Mouse (Mus musculus) heart, adult 2 months (tissue): ENCODE data around the gene Wrap53. TPM values are rescaled to one million over a fixed set of nuclear protein-coding genes. Genes with fewer than 3 reads are reported as not detected.

ENCODE experiments used
- DNase-seq, 2 experiments: peaks; one replicate each; pipeline ENCODE4 v3.0.0; 2021
- H3K27ac ChIP-seq: fragments of 200-600 bp; 2 replicates; pipeline ENCODE4 v1.8.1; 2022
- H3K27me3 ChIP-seq: fragments of 200-500 bp; 2 replicates; pipeline ENCODE4 v1.6.1; 2012; ENCODE audit warnings: mild to moderate bottlenecking, low read length, inconsistent platforms, mixed read lengths; ENCODE audit not compliant: control insufficient read depth, insufficient read depth
- H3K36me3 ChIP-seq: fragments of 200-500 bp; 2 replicates; pipeline ENCODE4 v1.6.1; 2012; ENCODE audit warnings: low read length, inconsistent platforms; ENCODE audit not compliant: control insufficient read depth, insufficient read depth
- H3K4me1 ChIP-seq: fragments of 200-500 bp; 2 replicates; pipeline ENCODE4 v1.6.1; 2011; ENCODE audit warnings: low read length; ENCODE audit not compliant: control insufficient read depth, insufficient read depth
- H3K4me3 ChIP-seq: fragments of 200-600 bp; 2 replicates; pipeline ENCODE4 v1.8.1; 2022
- H3K79me2 ChIP-seq: fragments of 200-500 bp; replicated peaks from 2 replicates; pipeline ENCODE4 v1.6.1; 2012; ENCODE audit warnings: mild to moderate bottlenecking, inconsistent platforms, low read length, moderate library complexity, mixed read lengths; ENCODE audit not compliant: control insufficient read depth, insufficient read depth
- H3K9ac ChIP-seq: fragments of 200-500 bp; 2 replicates; pipeline ENCODE4 v1.6.1; 2012; ENCODE audit warnings: low read depth, mild to moderate bottlenecking, control low read depth, inconsistent platforms, low read length, mixed read lengths
- CTCF ChIP-seq: fragments of 200-600 bp; IDR thresholded peaks from 2 replicates; pipeline ENCODE4 v1.8.1; 2022; ENCODE audit warnings: antibody characterized with exemption, mild to moderate bottlenecking, moderate library complexity
- EP300 ChIP-seq: fragments of 200-500 bp; IDR thresholded peaks from 2 replicates; pipeline ENCODE4 v1.6.1; 2011; ENCODE audit warnings: low read depth, low read length, control low read depth; ENCODE audit not compliant: insufficient read depth
- POLR2A ChIP-seq: fragments of 200-500 bp; IDR thresholded peaks from 2 replicates; pipeline ENCODE4 v1.6.1; 2011; ENCODE audit warnings: mild to moderate bottlenecking, low read depth, low read length, control low read depth; ENCODE audit not compliant: insufficient read depth
- WGBS: fragments of 180-500 bp; shearing (Covaris S2); methylation state at CpG from one replicate; pipeline ENCODE4 v1.1.7; 2018; 5-methylcytosine and 5-hydroxymethylcytosine counted together
- intact Hi-C: fragments of 180-260 bp; cut with DNase I; formaldehyde crosslinking; loops from one replicate; pipeline ENCODE4 v1.15.1; 2025
- polyA plus RNA-seq: library from polyadenylated mRNA; depleted of rRNA; stranded (reverse); fragments of >200 nt; gene quantifications from 2 replicates; pipeline ENCODE4 v1.2.3, GENCODE M21; 2012; rRNA removed
- total RNA-seq, 2 experiments: library from RNA; stranded (reverse); gene quantifications; 2 replicates each; pipeline ENCODE4 v1.2.3; 2021

Wrap53 gene
- total and polyA plus RNA-seq, 3 experiments: 5.4 to 10.1 (median 5.6) TPM

- Histone ChIP-seq H3K27ac (no peak overlapping the region), H3K27me3 (no peaks in the 10 kb centered on the region), H3K36me3 (no peaks in the 10 kb centered on the region), H3K4me3 (no peak overlapping the region), H3K4me1 (peaks cover 1% of the 10 kb centered on the region; the same call in 1 of the 2 replicates), H3K79me2 (no peaks in the 10 kb centered on the region), H3K9ac (no peak overlapping the region)
- DNase-seq: no peak
- TF ChIP-seq EP300 (no peak), CTCF (no peak)
- intact Hi-C loops: no loop called here
- 84% methylated on average over 4 of the region's 4 CpGs for WGBS
Observed at GRCm38 (mm10) chr11:69523651-69524050, 56.4 kb downstream of the Wrap53 start.

DNA sequence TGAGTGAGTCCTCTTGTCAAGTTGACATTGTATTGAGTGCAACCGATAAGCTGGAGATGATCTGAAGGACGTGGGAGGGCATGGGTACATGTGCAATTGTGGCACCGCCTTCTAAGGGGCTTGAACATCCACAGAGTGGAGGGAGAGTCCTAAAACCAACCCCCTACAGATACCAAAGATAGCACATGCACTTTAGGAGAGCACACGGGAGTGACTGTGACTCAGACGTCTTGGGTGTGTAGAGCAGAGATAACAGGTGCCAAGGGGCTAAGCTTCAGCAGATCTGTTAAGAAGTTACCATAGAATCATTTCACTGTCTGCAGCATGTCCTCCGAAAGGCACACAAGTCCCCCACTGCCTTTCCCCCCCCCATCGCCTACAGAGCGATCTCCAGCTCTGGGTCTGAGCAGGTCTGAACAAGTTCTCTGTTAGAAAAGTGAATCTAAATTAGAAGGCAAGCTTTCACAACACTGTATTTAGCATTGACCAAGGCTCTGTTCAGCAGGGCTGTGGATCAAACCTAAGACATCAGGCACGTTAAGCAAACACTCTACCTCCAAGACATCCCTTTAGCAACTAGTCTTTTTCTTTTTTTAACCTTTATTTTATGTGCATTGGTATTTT, 58.4 kb downstream of the Wrap53 start:
- Histone ChIP-seq H3K79me2 (no peaks in the 10 kb centered on the region), H3K4me3 (no peak overlapping the region), H3K36me3 (no peaks in the 10 kb centered on the region), H3K27me3 (no peaks in the 10 kb centered on the region), H3K4me1 (peaks cover 1% of the 10 kb centered on the region; the same call in 1 of the 2 replicates), H3K27ac (no peak overlapping the region), H3K9ac (no peak overlapping the region)
- intact Hi-C loops: no loop called here
- no peak for DNase-seq
- 79% methylated on average over 9 of the region's 9 CpGs for WGBS
- TF ChIP-seq POLR2A (no peak), EP300 (no peak), CTCF (no peak)

DNA sequence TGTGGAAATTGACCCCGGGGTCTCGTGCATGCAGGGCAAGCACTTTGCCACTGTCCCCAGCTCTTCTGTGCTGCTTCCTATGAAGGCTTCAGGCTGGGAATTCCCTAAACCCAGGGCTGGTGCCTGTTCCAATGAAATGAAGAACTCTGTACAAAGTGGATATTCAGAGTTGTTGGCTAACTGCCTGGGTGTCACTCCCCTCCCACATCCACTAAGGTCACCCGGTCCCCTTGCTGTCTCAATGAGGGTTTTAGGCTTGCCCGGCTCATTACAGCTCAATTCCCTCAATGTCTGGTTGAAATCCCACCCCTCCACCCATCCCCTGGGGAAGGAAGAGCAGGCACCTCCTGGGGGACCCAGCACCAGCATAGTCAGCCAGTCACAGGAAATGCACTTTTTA, 60.1 kb downstream of the Wrap53 start:
- H3K27ac ChIP-seq: no peak overlapping the region
- no peaks in the 10 kb centered on the region for H3K36me3 ChIP-seq
- no peaks in the 10 kb centered on the region for H3K79me2 ChIP-seq
- no peak for DNase-seq
- TF ChIP-seq POLR2A: no peak
- TF ChIP-seq CTCF: no peak
- TF ChIP-seq EP300: no peak
- intact Hi-C loops: no loop called here
- 38% methylated on average over 4 of the region's 4 CpGs for WGBS
- no peak overlapping the region for H3K4me3 ChIP-seq
- no peak overlapping the region for H3K9ac ChIP-seq
- H3K27me3 ChIP-seq: no peaks in the 10 kb centered on the region
- peaks cover 1% of the 10 kb centered on the region; the same call in 1 of the 2 replicates for H3K4me1 ChIP-seq

DNA sequence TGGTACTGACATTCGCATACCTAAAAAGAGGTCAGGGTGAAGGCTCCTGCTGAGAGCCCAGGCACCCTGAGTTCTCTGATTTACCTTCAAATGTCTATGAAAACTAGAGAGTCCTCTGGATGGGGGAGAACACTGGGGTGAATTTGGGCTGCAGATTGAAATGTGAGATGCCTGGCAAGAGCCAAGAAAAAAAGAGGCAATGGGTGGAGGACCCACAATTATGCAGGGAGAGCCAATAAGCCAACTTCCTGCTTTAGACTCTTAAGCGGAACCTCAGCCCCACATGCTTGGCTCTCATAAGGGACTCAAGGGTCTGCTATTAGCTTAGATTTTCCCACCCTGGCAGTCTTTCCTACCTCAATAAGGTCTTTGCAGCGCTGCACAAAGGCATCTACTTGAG, 63.4 kb downstream of the Wrap53 start:
- H3K27me3 ChIP-seq: no peaks in the 10 kb centered on the region
- H3K36me3 ChIP-seq: no peaks in the 10 kb centered on the region
- TF ChIP-seq CTCF: no peak
- TF ChIP-seq EP300: no peak
- TF ChIP-seq POLR2A: no peak
- H3K4me3 ChIP-seq: no peak overlapping the region
- WGBS: 57% methylated on average over 3 of the region's 3 CpGs
- DNase-seq: no peak
- intact Hi-C loops: no loop called here
- H3K79me2 ChIP-seq: no peaks in the 10 kb centered on the region
- no peak overlapping the region for H3K27ac ChIP-seq
- no peak overlapping the region for H3K9ac ChIP-seq
- H3K4me1 ChIP-seq: peaks cover 3% of the 10 kb centered on the region; the same call in 1 of the 2 replicates

DNA sequence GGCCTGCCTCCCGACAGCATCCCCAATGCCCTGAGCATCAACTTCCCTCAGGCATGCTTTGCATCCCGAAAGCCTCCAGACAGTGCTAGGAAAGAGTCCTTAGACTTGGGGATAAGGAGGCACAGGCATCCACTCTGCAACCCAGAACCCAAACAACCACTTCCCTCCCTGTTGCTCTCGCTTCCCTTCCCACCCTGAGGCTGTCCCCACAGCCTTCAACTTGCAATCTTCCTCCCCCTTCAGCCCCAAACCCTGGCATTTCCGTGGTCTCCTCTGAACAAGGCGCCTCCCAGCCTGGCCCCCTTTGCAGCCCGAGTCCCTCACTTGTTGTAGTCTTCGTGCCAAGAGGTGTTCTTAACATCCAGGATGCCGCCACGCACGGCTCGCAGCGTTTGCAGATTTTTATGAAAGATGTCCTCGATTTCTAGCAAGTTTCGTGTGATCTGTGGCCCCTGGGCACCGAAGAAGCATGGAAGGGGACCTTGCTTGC, 63.9 kb downstream of the Wrap53 start:
- H3K79me2 ChIP-seq: no peaks in the 10 kb centered on the region
- H3K27ac ChIP-seq: no peak overlapping the region
- no peaks in the 10 kb centered on the region for H3K36me3 ChIP-seq
- intact Hi-C loops: no loop called here
- WGBS: 51% methylated on average over 15 of the region's 15 CpGs
- H3K4me3 ChIP-seq: no peak overlapping the region
- peaks cover 3% of the 10 kb centered on the region; the same call in 1 of the 2 replicates for H3K4me1 ChIP-seq
- no peak for TF ChIP-seq CTCF
- no peak for TF ChIP-seq POLR2A
- no peak for TF ChIP-seq EP300
- H3K9ac ChIP-seq: no peak overlapping the region
- DNase-seq: no peak
- no peaks in the 10 kb centered on the region for H3K27me3 ChIP-seq

DNA sequence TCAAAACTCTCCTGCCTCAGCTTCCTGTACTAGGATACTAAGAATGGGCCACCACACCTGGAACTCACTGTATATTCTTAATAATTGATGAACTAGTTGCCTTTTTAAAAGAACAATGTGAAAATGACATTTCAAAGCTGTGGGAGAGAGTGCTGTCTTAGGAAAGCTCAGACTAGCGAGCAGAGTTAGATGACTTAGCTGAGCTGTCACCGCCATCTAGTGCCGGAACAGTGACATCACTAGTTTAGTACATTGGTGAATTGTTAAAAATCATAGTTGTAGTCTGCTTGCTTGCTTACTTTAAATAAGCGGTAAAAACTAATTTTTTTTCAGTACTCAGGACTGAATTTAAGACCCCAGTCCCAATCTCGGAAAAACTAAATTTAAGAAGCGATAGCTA, 66.2 kb downstream of the Wrap53 start:
- WGBS: 4% methylated on average over 6 of the region's 6 CpGs
- H3K27ac ChIP-seq: no peak overlapping the region

More for the DNA sequence above, 66.2 kb downstream of the Wrap53 start:
- Histone ChIP-seq H3K36me3 (no peaks in the 10 kb centered on the region), H3K79me2 (no peaks in the 10 kb centered on the region), H3K4me3 (no peak overlapping the region), H3K9ac (no peak overlapping the region), H3K27me3 (no peaks in the 10 kb centered on the region), H3K4me1 (0 out of 2 replicates have a peak, but pooled peaks cover 2% of the 10 kb centered on the region)
- intact Hi-C loops: loop anchor here (1.0 to 2.0 kb wide), 3 partner anchors 82 to 245 kb away; no protein-coding TSS in a partner anchor
- DNase-seq: peak; percentile 52 to 60
- TF ChIP-seq POLR2A: no peak
- peak; percentile 92 for TF ChIP-seq EP300
- TF ChIP-seq CTCF: peak; percentile 91

Other genes starting within 250 kb of the Wrap53 start
- under 1 TPM; 0.31 to 0.36 TPM for gene Rnf227, start 239.8 kb downstream of the Wrap53 start, total RNA-seq
- gene Rnf227, start 239.8 kb downstream of the Wrap53 start, polyA plus RNA-seq: 0.51 and 0.82 TPM in 2 replicates
- gene Chd3, start 210.8 kb downstream of the Wrap53 start, total RNA-seq: 10 to 100 TPM; 18.3 to 20.2 TPM
- gene Chd3, start 210.8 kb downstream of the Wrap53 start, polyA plus RNA-seq: 20.3 and 22.2 TPM in 2 replicates
- 100 to 1,000 TPM; 102 to 113 TPM for gene Naa38, start 184.8 kb downstream of the Wrap53 start, total RNA-seq
- gene Naa38, start 184.8 kb downstream of the Wrap53 start, polyA plus RNA-seq: 128 and 145 TPM in 2 replicates
- 10 to 100 TPM; 27.9 to 32.1 TPM for gene Cyb5d1, start 184.6 kb downstream of the Wrap53 start, total RNA-seq
- 19.9 and 29.8 TPM in 2 replicates for gene Cyb5d1, start 184.6 kb downstream of the Wrap53 start, polyA plus RNA-seq
- 10 to 100 TPM; 20.4 to 21.4 TPM for gene Tmem88, start 182.0 kb downstream of the Wrap53 start, total RNA-seq
- 61.4 and 66.4 TPM in 2 replicates for gene Tmem88, start 182.0 kb downstream of the Wrap53 start, polyA plus RNA-seq
- gene Kdm6b, start 166.6 kb downstream of the Wrap53 start, total RNA-seq: 10 to 100 TPM; 19.7 to 27.8 TPM
- 6.5 and 8.6 TPM in 2 replicates for gene Kdm6b, start 166.6 kb downstream of the Wrap53 start, polyA plus RNA-seq
- gene Dnah2, start 31.1 kb downstream of the Wrap53 start, total RNA-seq: under 1 TPM; 0.08 to 0.41 TPM
- 0.15 and 0.23 TPM in 2 replicates for gene Dnah2, start 31.1 kb downstream of the Wrap53 start, polyA plus RNA-seq
- 100 to 1,000 TPM in 1 of 2 experiments, 10 to 100 TPM in 1; 89.2 to 106 TPM for gene Efnb3, start 20.1 kb downstream of the Wrap53 start, total RNA-seq
- gene Efnb3, start 20.1 kb downstream of the Wrap53 start, polyA plus RNA-seq: 57.4 and 95.6 TPM in 2 replicates
- 10 to 100 TPM; 13.6 to 15.3 TPM for gene Trp53, start 104 bp upstream of the Wrap53 start, total RNA-seq
- gene Trp53, start 104 bp upstream of the Wrap53 start, polyA plus RNA-seq: 35.0 and 41.6 TPM in 2 replicates
- 10 to 100 TPM; 17.0 to 20.3 TPM for gene Atp1b2, start 25.7 kb upstream of the Wrap53 start, total RNA-seq
- gene Atp1b2, start 25.7 kb upstream of the Wrap53 start, polyA plus RNA-seq: 23.7 and 30.0 TPM in 2 replicates
- gene Shbg, start 37.6 kb upstream of the Wrap53 start, total RNA-seq: not detected
- gene Shbg, start 37.6 kb upstream of the Wrap53 start, polyA plus RNA-seq: not detected in 2 replicates
- gene Sat2, start 41.8 kb upstream of the Wrap53 start, total RNA-seq: 1 to 10 TPM; 1.8 to 1.9 TPM
- gene Sat2, start 41.8 kb upstream of the Wrap53 start, polyA plus RNA-seq: 4.5 and 6.1 TPM in 2 replicates
- gene Fxr2, start 52.7 kb upstream of the Wrap53 start, total RNA-seq: 100 to 1,000 TPM in 1 of 2 experiments, 10 to 100 TPM in 1; 86.0 to 103 TPM
- gene Fxr2, start 52.7 kb upstream of the Wrap53 start, polyA plus RNA-seq: 61.2 and 112 TPM in 2 replicates
- not detected for gene Sox15, start 75.1 kb upstream of the Wrap53 start, total RNA-seq
- not detected in 2 replicates for gene Sox15, start 75.1 kb upstream of the Wrap53 start, polyA plus RNA-seq
- 10 to 100 TPM; 13.7 to 14.2 TPM for gene Mpdu1, start 82.4 kb upstream of the Wrap53 start, total RNA-seq
- gene Mpdu1, start 82.4 kb upstream of the Wrap53 start, polyA plus RNA-seq: 40.8 and 41.3 TPM in 2 replicates
- gene Cd68, start 85.9 kb upstream of the Wrap53 start, total RNA-seq: 1 to 10 TPM; 7.4 to 7.6 TPM
- gene Cd68, start 85.9 kb upstream of the Wrap53 start, polyA plus RNA-seq: 7.0 and 14.8 TPM in 2 replicates
- 100 to 1,000 TPM; 173 to 198 TPM for gene Eif4a1, start 92.2 kb upstream of the Wrap53 start, total RNA-seq
- gene Eif4a1, start 92.2 kb upstream of the Wrap53 start, polyA plus RNA-seq: 147 and 250 TPM in 2 replicates
- 10 to 100 TPM; 31.1 to 33.2 TPM for gene Senp3, start 101.8 kb upstream of the Wrap53 start, total RNA-seq
- gene Senp3, start 101.8 kb upstream of the Wrap53 start, polyA plus RNA-seq: 35.1 and 51.8 TPM in 2 replicates
- gene Tnfsf13, start 105.5 kb upstream of the Wrap53 start, total RNA-seq: 1 to 10 TPM; 1.4 to 3.2 TPM
- 2.9 and 4.0 TPM in 2 replicates for gene Tnfsf13, start 105.5 kb upstream of the Wrap53 start, polyA plus RNA-seq
- gene Tnfsf12, start 115.6 kb upstream of the Wrap53 start, total RNA-seq: 10 to 100 TPM; 18.4 to 21.9 TPM
- gene Tnfsf12, start 115.6 kb upstream of the Wrap53 start, polyA plus RNA-seq: 29.2 and 32.0 TPM in 2 replicates
- gene Tnfsfm13, start 115.8 kb upstream of the Wrap53 start, total RNA-seq: 1 to 10 TPM; 2.8 to 3.2 TPM
- 3.7 and 4.7 TPM in 2 replicates for gene Tnfsfm13, start 115.8 kb upstream of the Wrap53 start, polyA plus RNA-seq
- gene Polr2a, start 178.4 kb upstream of the Wrap53 start, total RNA-seq: 10 to 100 TPM; 25.3 to 30.4 TPM
- gene Polr2a, start 178.4 kb upstream of the Wrap53 start, polyA plus RNA-seq: 15.6 and 20.2 TPM in 2 replicates
- not detected for gene Slc35g3, start 181.7 kb upstream of the Wrap53 start, total RNA-seq
- 0.35 TPM in 1 of 2 replicates, not detected in the other for gene Slc35g3, start 181.7 kb upstream of the Wrap53 start, polyA plus RNA-seq
- gene Zbtb4, start 185.7 kb upstream of the Wrap53 start, total RNA-seq: 10 to 100 TPM; 42.9 to 47.9 TPM
- gene Zbtb4, start 185.7 kb upstream of the Wrap53 start, polyA plus RNA-seq: 19.8 and 25.4 TPM in 2 replicates
- gene Chrnb1, start 215.7 kb upstream of the Wrap53 start, total RNA-seq: 1 to 10 TPM; 4.1 TPM
- 10.3 and 16.4 TPM in 2 replicates for gene Chrnb1, start 215.7 kb upstream of the Wrap53 start, polyA plus RNA-seq
- gene Fgf11, start 221.6 kb upstream of the Wrap53 start, total RNA-seq: 1 to 10 TPM; 1.9 to 2.5 TPM
- 3.3 and 4.3 TPM in 2 replicates for gene Fgf11, start 221.6 kb upstream of the Wrap53 start, polyA plus RNA-seq
- under 1 TPM; 0.25 to 0.29 TPM for gene Tmem102, start 225.4 kb upstream of the Wrap53 start, total RNA-seq
- gene Tmem102, start 225.4 kb upstream of the Wrap53 start, polyA plus RNA-seq: 0.44 and 0.47 TPM in 2 replicates
- not detected for gene Gm39566, start 235.0 kb upstream of the Wrap53 start, total RNA-seq
- gene Gm39566, start 235.0 kb upstream of the Wrap53 start, polyA plus RNA-seq: 0.02 and 0.09 TPM in 2 replicates
- gene Spem2, start 238.2 kb upstream of the Wrap53 start, total RNA-seq: not detected
- 0.15 and 0.20 TPM in 2 replicates for gene Spem2, start 238.2 kb upstream of the Wrap53 start, polyA plus RNA-seq
- not detected for gene Spem1, start 241.9 kb upstream of the Wrap53 start, total RNA-seq
- 0.23 and 0.32 TPM in 2 replicates for gene Spem1, start 241.9 kb upstream of the Wrap53 start, polyA plus RNA-seq